Mouse (Mus musculus): Measurements from ENCODE around the gene Cidec. TPM values are rescaled to one million over a fixed set of nuclear protein-coding genes. Genes with fewer than 3 reads are reported as not detected.

Gene Cidec
- polyA plus RNA-seq, 1 experiment = not detected

DNA sequence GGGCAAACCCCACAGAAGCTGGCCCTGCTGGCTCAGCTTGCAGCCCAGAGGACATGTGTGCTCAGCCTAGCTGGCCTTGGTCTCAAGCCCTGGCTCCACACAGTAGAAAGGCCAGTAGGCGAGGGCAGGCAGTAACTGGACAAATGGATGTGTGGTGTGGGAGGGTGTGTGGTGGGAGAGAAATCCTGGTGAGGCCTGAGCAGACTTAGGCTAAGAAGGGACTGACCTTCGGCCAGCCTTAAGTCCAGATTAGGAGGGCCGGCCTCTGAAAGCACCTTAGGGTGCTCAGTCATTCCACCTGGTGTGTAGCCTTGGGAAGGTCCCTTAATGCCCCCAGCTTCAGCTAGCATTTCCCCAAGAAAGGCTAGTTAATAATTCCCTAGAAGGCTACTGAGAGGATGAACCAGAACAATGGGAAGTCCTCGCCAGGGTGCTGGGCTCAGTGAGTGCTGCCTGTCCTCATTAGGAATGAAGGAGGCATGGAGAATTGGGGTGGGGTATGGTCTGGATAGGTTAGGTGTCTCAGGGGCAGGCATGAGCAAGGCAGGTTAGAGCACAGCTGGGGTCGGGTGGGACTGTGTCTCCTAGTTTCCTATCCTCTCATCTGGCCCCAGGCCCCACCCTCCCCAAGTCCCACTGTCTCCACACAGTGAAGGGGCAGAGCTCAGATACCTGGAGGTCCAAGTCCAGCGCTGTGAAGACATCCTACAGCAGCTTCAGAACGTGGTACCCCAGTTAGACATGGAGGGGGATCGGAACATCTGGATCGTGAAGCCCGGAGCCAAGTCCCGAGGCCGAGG is 30.7 kb downstream of the Cidec start:
- Histone ChIP-seq H3K27me3 (ENCODE audit: control insufficient read depth) (no peaks in the 10 kb centered on the region), H3K36me3 (ENCODE audit: control insufficient read depth) (peaks cover 3% of the 10 kb centered on the region), H3K4me1 (ENCODE audit: control insufficient read depth) (no peaks in the 10 kb centered on the region), H3K4me3 (replicated peaks) (no peak overlapping the region), H3K9me3 (ENCODE audit: control insufficient read depth, low read length) (no peaks in the 10 kb centered on the region)
- TF ChIP-seq GATA1 (IDR thresholded peaks at IDR 0.05; ENCODE audit: low read length) = no peak
- TF ChIP-seq TAL1 (IDR thresholded peaks at IDR 0.05; ENCODE audit: low read length) = no peak

- no peaks in the 10 kb centered on the region for H3K4me1 ChIP-seq (ENCODE audit: control insufficient read depth)
- H3K4me3 ChIP-seq (replicated peaks) = no peak overlapping the region
- no peaks in the 10 kb centered on the region for H3K27me3 ChIP-seq (ENCODE audit: control insufficient read depth)
- H3K36me3 ChIP-seq (ENCODE audit: control insufficient read depth) = no peaks in the 10 kb centered on the region; the same call in 1 of the 2 replicates
- no peak for TF ChIP-seq GATA1 (IDR thresholded peaks at IDR 0.05; ENCODE audit: low read length)
- TF ChIP-seq TAL1 (IDR thresholded peaks at IDR 0.05; ENCODE audit: low read length) = no peak
- no peaks in the 10 kb centered on the region for H3K9me3 ChIP-seq (ENCODE audit: control insufficient read depth, low read length)
Measured at GRCm38 (mm10) chr6:113402094-113402493, 33.5 kb downstream of the Cidec start.

DNA sequence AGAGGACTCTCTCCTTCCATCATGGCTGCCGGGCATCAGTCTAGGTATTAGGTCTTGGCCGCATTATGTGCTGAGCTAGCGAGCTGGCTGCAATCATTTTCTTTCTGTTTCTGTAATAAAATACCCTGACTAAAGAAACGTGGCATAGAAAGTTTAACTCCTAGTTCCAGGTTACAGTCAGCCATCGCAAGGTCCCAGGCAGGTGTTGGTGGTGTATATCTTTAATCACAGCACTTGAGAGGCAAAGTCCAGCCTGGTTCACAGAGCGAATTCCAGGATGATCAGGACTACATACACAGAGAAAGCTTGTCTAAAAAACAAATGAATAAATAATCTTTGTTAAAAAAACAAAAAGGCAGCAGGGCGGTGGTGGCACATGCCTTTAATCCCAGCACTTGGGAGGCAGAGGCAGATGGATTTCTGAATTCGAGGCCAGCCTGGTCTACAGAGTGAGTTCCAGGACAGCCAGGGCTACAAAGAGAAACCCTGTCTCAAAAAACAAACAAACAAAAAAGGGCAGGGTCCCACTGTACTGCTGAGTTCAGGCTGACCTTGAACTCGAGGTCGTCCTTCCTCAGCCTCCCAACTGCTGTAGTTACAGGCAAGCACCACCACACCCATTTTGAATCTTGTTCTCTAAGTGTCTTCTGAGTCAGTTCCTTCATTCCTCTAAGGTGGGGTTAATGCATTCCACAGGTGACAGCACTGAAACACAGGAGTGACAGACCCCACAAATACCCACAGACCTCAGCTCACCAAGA is 39.1 kb downstream of the Cidec start:
- Histone ChIP-seq H3K4me1 (ENCODE audit: control insufficient read depth) (peaks cover 8% of the 10 kb centered on the region), H3K36me3 (ENCODE audit: control insufficient read depth) (peaks cover 3% of the 10 kb centered on the region), H3K4me3 (replicated peaks) (no peak overlapping the region), H3K9me3 (ENCODE audit: control insufficient read depth, low read length) (peaks cover 3% of the 10 kb centered on the region; the same call in 1 of the 2 replicates), H3K27me3 (ENCODE audit: control insufficient read depth) (peaks cover 22% of the 10 kb centered on the region)
- no peak for TF ChIP-seq TAL1 (IDR thresholded peaks at IDR 0.05; ENCODE audit: low read length)
- TF ChIP-seq GATA1 (IDR thresholded peaks at IDR 0.05; ENCODE audit: low read length) = no peak

GRCm38 (mm10) chr6:113395501-113395900 is 40.1 kb downstream of the Cidec start:
- H3K36me3 ChIP-seq (ENCODE audit: control insufficient read depth) = peaks cover 10% of the 10 kb centered on the region
- peaks cover 8% of the 10 kb centered on the region for H3K4me1 ChIP-seq (ENCODE audit: control insufficient read depth)
- peaks cover 3% of the 10 kb centered on the region; the same call in 1 of the 2 replicates for H3K9me3 ChIP-seq (ENCODE audit: control insufficient read depth, low read length)
- peaks cover 27% of the 10 kb centered on the region for H3K27me3 ChIP-seq (ENCODE audit: control insufficient read depth)
- TF ChIP-seq TAL1 (IDR thresholded peaks at IDR 0.05; ENCODE audit: low read length) (no peak), GATA1 (IDR thresholded peaks at IDR 0.05; ENCODE audit: low read length) (no peak)
- H3K4me3 ChIP-seq (replicated peaks) = no peak overlapping the region

- Histone ChIP-seq H3K4me1 (ENCODE audit: control insufficient read depth) (peaks cover 8% of the 10 kb centered on the region), H3K9me3 (ENCODE audit: control insufficient read depth, low read length) (peaks cover 3% of the 10 kb centered on the region; the same call in 1 of the 2 replicates), H3K4me3 (replicated peaks) (no peak overlapping the region), H3K36me3 (ENCODE audit: control insufficient read depth) (peaks cover 17% of the 10 kb centered on the region), H3K27me3 (ENCODE audit: control insufficient read depth) (peaks cover 27% of the 10 kb centered on the region)
- TF ChIP-seq GATA1 (IDR thresholded peaks at IDR 0.05; ENCODE audit: low read length) = no peak
- no peak for TF ChIP-seq TAL1 (IDR thresholded peaks at IDR 0.05; ENCODE audit: low read length)
Measured at GRCm38 (mm10) chr6:113394811-113395210, 40.7 kb downstream of the Cidec start.

GRCm38 (mm10) chr6:113393951-113394350 is 41.6 kb downstream of the Cidec start:
- TF ChIP-seq TAL1 (IDR thresholded peaks at IDR 0.05; ENCODE audit: low read length) = no peak
- TF ChIP-seq GATA1 (IDR thresholded peaks at IDR 0.05; ENCODE audit: low read length) = no peak
- Histone ChIP-seq H3K4me1 (ENCODE audit: control insufficient read depth) (peaks cover 8% of the 10 kb centered on the region), H3K9me3 (ENCODE audit: control insufficient read depth, low read length) (peaks cover 3% of the 10 kb centered on the region; the same call in 1 of the 2 replicates), H3K27me3 (ENCODE audit: control insufficient read depth) (peaks cover 27% of the 10 kb centered on the region), H3K36me3 (ENCODE audit: control insufficient read depth) (peaks cover 26% of the 10 kb centered on the region), H3K4me3 (replicated peaks) (no peak overlapping the region)

- H3K4me3 ChIP-seq (replicated peaks) = peak overlapping the region; percentile 26
- peaks cover 3% of the 10 kb centered on the region; the same call in 1 of the 2 replicates for H3K9me3 ChIP-seq (ENCODE audit: control insufficient read depth, low read length)
- peaks cover 27% of the 10 kb centered on the region for H3K27me3 ChIP-seq (ENCODE audit: control insufficient read depth)
- peaks cover 8% of the 10 kb centered on the region for H3K4me1 ChIP-seq (ENCODE audit: control insufficient read depth)
- TF ChIP-seq GATA1 (IDR thresholded peaks at IDR 0.05; ENCODE audit: low read length) (no peak), TAL1 (IDR thresholded peaks at IDR 0.05; ENCODE audit: low read length) (no peak)
- peaks cover 40% of the 10 kb centered on the region for H3K36me3 ChIP-seq (ENCODE audit: control insufficient read depth)
Measured at GRCm38 (mm10) chr6:113392387-113393071, 43.0 kb downstream of the Cidec start.

- H3K4me3 ChIP-seq (replicated peaks) = peak overlapping the region; percentile 24
Measured at GRCm38 (mm10) chr6:113392015-113392386, 43.6 kb downstream of the Cidec start.

More at GRCm38 (mm10) chr6:113392015-113392386, 43.6 kb downstream of the Cidec start:
- peaks cover 8% of the 10 kb centered on the region for H3K4me1 ChIP-seq (ENCODE audit: control insufficient read depth)
- peaks cover 45% of the 10 kb centered on the region for H3K36me3 ChIP-seq (ENCODE audit: control insufficient read depth)
- TF ChIP-seq GATA1 (IDR thresholded peaks at IDR 0.05; ENCODE audit: low read length) = no peak
- TF ChIP-seq TAL1 (IDR thresholded peaks at IDR 0.05; ENCODE audit: low read length) = no peak
- peaks cover 27% of the 10 kb centered on the region for H3K27me3 ChIP-seq (ENCODE audit: control insufficient read depth)
- peaks cover 3% of the 10 kb centered on the region; the same call in 1 of the 2 replicates for H3K9me3 ChIP-seq (ENCODE audit: control insufficient read depth, low read length)

Data from erythroblast, embryonic 14.5 days (primary cell).